Mouse (Mus musculus): ENCODE data around the gene Ache.

The Ache gene

GRCm38 (mm10) chr5:137295712-137296111, 8.4 kb downstream of the Ache start:
- DNase-seq (ENCODE audit: low spot score), result no peak

- DNase-seq (ENCODE audit: low spot score), result no peak
These were observed 9.8 kb downstream of the Ache start for GRCm38 (mm10) chr5:137297126-137297525.

DNA sequence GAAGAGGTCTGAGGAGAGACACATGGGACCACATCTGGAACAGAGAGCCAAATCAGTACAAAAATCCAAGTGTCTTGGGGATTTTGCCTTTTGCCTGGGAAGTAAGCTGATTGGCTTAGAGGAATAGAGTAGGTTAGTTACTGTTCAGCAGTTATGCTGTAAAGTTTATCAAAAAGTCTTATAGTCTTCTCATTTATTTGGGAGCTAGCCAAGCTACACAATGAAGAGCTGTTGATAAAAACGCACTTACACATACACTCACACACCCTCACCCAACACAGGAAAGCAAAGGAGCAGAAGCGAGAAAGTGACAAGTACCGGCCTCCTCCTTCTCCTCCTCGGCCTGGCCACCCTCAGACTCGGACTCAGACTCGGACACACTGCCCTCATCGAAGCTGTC, 11.9 kb downstream of the Ache start:
- DNase-seq (ENCODE audit: low spot score), result no peak

DNA sequence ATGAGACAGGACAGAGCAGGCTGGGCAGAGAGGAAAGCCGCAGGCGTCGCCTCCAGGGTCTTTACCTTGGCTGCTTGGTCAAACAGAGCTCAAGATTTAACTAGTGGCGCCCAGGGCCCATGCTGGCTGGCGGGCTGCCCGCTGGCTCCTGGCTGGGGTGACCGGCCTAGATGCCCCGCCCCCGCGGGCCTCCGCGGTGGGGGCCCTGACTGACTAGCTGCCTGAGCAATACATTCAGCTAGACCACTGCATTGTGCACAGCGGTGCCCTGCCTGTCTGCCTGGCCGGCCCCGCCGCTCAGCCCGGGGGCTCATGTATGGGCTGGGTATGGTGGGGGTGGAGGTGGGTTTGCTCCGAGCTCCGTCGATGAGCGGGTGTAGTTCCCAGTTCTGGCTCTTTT, 13.9 kb downstream of the Ache start:
- no peak for DNase-seq (ENCODE audit: low spot score)

GRCm38 (mm10) chr5:137303609-137304008, 16.3 kb downstream of the Ache start:
- DNase-seq (ENCODE audit: low spot score), result no peak

- DNase-seq (ENCODE audit: low spot score), result no peak
These were observed 16.8 kb downstream of the Ache start for GRCm38 (mm10) chr5:137304165-137304564.

- DNase-seq (ENCODE audit: low spot score), result no peak
These were observed 17.5 kb downstream of the Ache start for GRCm38 (mm10) chr5:137304816-137305215.

- no peak for DNase-seq (ENCODE audit: low spot score)
These were observed 18.5 kb downstream of the Ache start for GRCm38 (mm10) chr5:137305822-137306221.

- DNase-seq (ENCODE audit: low spot score), result no peak
These were observed 19.2 kb downstream of the Ache start for GRCm38 (mm10) chr5:137306439-137307005.

- peak; percentile 96 for DNase-seq (ENCODE audit: low spot score)
These were observed 20.0 kb downstream of the Ache start, which contains the start of gene Srrt for GRCm38 (mm10) chr5:137307071-137307912. Gene Srrt, minus strand, starts transcription at chr5:137307674.

- DNase-seq (ENCODE audit: low spot score), result no peak
These were observed 21.0 kb downstream of the Ache start for GRCm38 (mm10) chr5:137308356-137308755.

GRCm38 (mm10) chr5:137313466-137314192, 26.3 kb downstream of the Ache start:
- DNase-seq (ENCODE audit: low spot score), result no peak

DNA sequence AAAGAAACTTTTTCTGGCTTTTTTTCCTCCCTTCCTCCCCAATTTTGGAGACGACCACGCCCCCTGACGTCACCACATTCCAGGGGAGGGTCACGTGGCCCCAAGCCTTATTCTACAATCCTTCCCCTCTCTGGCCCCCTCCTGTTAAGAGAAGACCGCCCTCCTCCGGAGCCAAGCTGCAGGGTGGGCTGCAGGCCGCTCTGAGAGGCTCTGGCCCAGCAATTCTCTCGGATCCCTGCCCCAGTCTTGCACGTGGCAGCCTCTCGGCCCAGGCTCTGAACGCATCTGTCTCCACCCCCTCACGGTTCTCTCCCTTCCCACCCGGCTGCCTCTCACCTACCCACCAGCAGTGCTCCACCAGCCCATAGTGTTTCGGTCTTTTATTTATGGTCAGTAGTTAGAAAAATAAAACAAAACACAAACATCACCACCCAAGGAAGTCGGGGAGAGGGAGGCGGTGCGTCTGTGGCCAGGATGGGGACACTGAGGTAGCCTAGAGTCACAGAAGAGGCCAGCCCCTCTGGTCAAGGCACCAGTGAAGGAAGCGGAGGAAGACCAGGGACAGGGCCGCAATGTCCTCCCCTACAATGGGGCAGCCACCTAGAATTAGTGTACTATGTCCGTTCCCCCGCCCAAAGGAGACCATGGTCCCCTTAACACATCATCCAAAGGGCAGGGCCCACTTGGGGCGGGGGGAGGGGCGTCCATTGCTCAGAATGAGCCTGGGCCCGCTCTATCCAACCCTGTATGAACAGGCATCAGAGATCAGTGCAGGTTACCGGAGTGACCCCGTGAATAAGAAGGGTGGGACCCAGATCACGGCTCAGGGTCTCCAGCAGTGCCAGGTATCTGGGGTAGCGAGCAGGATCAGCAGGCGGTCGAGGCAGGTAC, 27.1 kb downstream of the Ache start, which contains the start of gene Trip6:
TSS of gene Trip6 (minus strand) at position 212 of the 891 bp plus-strand sequence.
- DNase-seq (ENCODE audit: low spot score), result peak; percentile 97

DNA sequence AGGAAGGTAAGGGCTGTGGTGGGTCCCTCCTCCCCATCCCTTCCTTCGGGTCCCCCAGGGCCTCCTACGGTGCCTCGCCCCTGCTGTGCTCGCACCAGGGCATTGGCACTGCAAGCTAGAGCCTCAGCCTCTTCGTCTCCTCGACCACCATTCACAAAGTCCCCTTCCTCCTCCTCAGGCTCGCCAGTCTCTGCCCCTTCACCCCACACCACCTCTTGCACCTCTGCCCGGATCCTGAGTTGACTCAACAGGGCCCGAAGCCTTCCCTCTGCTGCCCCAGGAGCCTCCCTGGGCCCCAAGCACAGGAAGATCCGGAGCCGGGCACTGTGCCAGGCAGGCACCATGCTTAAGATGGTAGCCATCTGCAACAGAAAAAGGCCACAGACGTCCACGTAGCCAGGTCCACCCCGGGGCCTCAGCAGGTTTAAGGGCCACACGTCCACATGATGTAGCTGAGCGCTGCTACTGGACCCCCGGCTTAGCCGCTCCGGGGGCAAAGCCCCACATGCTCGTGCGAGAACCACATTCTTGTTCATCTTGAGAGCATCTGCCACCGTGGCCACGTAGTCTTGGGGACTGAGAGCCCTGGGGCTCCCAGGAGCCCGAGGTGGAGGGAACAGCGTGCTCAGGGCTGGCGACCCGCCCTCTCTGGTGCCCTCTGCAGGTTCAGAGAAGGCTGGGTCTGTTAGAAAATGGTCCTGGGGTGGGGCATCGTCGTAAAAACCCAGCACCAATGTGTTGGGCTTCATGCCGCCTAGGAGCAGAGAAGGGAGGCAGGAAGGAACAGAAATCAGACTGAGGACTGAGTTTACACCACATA, 28.0 kb downstream of the Ache start:
- peak; percentile 70 for DNase-seq (ENCODE audit: low spot score)

DNA sequence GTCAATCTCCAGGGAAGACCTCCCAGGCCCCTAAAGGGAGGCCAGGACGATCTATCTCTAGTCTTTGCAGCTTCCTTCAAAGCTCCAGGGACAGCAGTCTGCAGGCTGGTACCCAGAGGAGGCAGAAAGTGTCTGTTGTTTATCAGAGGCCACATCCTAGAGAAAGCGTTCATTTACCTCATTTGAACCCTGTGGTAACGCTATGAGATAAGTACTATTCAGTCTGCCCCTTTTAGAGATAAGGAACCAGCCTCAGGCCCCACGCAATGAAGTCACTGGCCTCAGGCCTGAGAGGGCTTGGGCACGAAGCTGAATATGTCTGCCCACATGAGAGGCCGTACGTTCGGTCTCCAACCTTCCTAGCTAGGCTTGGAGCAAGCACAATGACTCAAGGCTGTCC, 30.0 kb downstream of the Ache start:
- no peak for DNase-seq (ENCODE audit: low spot score)

DNA sequence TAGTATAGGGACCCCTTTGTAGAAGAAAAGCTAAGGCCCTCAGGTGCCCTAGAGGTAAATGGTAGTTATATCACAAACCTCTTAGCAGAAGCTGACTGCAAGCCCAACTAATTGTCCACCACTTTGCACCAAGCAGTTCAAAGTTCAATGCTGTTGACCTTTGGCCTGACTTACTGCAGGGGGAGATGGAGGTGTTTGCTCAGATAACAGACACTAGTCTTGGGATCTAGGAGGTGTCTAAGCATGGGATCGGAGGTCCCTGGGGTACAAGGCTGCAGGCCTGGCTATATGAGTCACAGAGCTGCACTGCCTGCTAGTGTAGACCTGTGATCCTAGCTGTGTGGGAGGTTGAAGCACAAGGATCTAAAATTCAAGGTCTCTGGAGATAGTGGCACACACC, 31.3 kb downstream of the Ache start:
- no peak for DNase-seq (ENCODE audit: low spot score)

GRCm38 (mm10) chr5:137320996-137321395, 33.7 kb downstream of the Ache start:
- DNase-seq (ENCODE audit: low spot score), result no peak

GRCm38 (mm10) chr5:137330910-137331309, 43.6 kb downstream of the Ache start:
- DNase-seq (ENCODE audit: low spot score), result no peak

- no peak for DNase-seq (ENCODE audit: low spot score)
These were observed 45.7 kb downstream of the Ache start for GRCm38 (mm10) chr5:137332857-137333511.

- DNase-seq (ENCODE audit: low spot score), result peak; percentile 99
These were observed 46.3 kb downstream of the Ache start, which contains the start of gene Slc12a9 for GRCm38 (mm10) chr5:137333512-137334174. Gene Slc12a9, minus strand, starts transcription at chr5:137333597.

Data from embryo, embryonic 10 days (tissue).